Mouse (Mus musculus): ENCODE results near the gene Mink1.

Gene Mink1

GRCm38 (mm10) chr11:70594253-70594989 is 31.7 kb downstream of the Mink1 start:
- DNase-seq (ENCODE audit: low read depth, low spot score) = no peak

DNA sequence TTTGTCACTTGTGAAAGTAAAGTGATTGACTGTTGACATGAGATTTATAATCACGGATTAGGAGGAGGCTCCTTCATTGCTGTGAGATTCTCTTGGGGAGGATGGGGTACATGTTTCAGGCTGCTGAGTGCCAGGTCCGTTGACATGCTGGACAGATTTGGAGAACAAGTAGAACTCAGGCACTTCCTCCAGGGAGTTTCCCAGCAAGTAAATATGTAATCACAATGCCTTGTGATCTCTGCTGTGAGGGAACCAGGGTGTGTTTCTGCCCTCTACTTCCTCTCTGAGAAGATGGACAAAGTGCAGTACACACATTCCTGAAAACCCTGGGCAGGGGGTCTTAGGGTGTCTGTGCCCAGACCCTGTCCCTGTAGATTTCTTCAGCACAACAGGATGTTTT is 33.0 kb downstream of the Mink1 start:
- DNase-seq (ENCODE audit: low read depth, low spot score) = no peak

DNA sequence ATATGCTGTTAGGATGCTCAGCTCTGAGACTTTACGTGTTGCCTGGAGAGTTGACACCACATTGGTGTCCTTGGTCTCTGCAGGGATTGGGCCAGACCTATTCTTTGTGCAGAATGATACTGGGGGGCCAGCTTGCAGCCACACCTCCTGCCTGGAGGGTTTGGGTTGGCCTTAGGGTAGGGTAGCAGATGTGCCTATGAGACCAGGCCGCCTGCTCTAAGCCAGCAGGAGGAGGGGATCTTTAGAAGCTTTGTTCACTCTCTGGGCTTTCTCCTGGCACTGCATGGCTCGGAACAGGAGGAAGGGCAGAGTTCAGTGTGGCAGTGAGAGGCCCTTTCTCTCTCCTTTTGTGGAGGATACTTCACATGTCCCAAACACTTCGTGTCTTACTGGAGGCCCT is 33.4 kb downstream of the Mink1 start:
- no peak for DNase-seq (ENCODE audit: low read depth, low spot score)

DNA sequence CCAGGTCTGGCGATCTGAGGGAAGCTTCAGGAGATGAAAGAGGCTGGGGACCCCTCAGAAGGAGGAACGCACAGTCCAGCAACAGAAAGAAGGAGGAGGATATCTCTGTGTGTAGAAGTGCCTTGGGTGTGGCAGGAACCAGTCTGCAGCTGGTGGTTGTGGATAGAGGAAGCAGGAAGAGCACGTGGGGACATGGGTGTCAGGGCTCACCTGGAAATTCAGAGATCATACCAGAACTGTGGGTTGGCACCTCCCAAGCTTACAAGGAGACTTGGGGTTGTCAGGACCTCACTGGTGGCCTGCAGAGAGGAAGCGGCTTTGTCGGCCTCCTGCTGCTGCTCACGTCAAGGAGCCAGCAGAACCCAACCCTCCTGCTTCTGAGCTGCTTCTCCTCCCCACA is 34.6 kb downstream of the Mink1 start:
- no peak for DNase-seq (ENCODE audit: low read depth, low spot score)

DNA sequence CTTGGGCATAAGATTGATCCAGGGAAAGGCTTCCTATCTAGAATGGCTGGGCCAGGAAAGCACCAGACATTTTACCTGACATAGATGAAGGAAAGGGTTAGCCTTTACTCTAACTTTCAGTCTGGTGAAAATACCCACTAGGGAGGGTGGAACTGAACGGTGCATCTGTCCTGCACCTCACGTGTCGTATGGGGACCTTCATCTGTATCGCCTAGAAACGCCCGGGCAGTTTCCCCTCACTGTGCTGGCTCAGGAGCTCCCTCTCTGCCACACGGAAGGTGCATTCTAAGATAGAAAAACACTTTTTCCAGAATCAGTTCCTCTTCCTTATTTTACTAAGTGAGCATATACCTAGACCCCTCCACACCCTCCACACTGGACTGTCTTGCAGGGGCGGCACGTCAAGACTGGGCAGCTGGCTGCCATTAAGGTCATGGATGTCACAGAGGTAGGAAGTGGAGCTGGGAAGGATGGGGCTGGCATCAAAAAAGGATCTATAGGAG is 35.8 kb downstream of the Mink1 start:
- DNase-seq (ENCODE audit: low read depth, low spot score) = no peak

DNA sequence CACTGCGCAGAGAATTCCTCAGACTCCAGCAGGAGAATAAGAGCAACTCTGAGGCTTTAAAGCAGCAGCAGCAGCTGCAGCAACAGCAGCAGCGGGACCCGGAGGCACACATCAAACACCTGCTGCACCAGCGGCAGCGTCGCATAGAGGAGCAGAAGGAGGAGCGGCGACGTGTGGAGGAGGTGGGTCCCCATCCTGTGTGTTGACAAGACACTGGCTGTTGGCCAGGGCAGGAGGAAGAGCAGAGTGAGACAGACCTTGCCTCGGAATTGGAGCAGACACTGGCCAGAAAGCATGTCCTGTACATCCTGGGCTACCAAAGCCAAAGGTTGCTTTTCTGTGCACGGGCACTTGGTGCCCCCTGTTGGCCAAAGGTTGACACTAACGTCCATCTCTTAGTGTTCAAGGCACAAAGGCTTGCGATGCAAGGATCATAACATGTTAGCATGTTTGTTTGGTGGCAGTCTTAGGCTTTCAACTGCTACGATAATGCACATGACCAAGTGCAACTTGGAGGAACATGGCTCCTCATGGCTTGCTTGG is 42.4 kb downstream of the Mink1 start:
- peak; percentile 61 for DNase-seq (ENCODE audit: low read depth, low spot score)

- DNase-seq (ENCODE audit: low read depth, low spot score) = no peak
Measured at GRCm38 (mm10) chr11:70606717-70607116, 44.0 kb downstream of the Mink1 start.

DNA sequence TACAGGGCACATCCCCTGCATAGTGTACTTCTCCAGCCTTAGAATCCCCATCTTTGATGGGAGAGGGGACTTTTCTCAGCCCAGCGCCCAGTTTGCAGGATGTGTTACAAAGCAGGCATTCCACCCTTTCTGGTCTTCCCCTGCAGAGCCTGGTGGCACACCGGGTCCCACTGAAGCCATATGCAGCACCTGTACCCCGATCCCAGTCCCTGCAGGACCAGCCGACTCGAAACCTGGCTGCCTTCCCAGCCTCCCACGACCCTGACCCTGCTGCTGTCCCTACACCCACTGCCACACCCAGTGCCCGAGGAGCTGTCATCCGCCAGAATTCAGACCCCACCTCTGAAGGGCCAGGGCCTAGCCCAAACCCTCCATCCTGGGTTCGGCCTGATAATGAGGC is 44.9 kb downstream of the Mink1 start:
- no peak for DNase-seq (ENCODE audit: low read depth, low spot score)

DNA sequence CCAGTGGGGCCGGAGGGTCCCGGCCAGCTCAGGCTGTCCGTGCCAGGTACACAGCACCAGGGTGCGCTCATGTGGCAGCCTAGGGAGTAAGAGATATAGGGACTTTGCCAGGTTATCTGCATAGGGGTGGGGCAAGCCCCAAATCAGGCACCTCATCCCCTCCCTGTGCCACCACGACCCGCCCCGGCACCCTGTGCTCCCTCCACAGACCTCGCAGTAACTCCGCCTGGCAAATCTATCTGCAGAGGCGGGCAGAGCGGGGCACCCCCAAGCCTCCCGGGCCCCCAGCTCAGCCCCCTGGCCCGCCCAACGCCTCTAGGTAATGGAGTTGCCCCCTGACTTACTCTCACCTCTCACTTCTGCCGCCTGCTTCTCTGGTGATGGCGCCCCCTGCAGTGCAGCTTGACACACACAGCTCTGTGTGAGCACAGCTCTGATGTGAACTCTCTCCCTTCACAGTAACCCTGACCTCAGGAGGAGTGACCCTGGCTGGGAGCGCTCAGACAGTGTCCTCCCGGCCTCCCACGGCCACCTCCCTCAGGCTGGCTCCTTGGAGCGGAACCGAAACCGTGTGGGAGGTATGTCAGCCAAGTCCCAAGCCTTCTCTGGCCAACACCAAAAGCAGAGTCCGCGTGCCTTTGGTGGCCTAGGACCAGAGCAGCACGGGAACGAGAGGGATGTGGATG is 45.8 kb downstream of the Mink1 start:
- DNase-seq (ENCODE audit: low read depth, low spot score) = no peak

DNA sequence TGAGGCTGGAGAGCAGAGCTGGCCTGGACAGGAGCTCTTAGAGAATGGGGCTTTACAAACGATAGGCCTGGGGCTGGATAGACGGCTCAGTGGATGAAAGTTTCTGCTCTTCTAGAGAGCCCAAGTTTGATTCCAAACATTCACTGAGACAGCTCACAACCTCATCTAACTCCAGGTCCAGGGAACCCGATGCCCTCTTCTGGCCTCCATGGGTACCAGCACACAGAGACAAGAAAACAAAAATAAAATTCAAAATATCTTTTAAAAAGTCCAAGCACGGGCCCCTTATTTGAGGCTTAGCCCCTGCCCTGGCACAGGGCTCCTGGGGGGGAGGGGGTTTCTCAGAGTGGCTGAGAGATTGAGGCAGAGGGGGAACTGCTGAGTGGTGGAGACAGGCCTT is 48.1 kb downstream of the Mink1 start:
- no peak for DNase-seq (ENCODE audit: low read depth, low spot score)

DNA sequence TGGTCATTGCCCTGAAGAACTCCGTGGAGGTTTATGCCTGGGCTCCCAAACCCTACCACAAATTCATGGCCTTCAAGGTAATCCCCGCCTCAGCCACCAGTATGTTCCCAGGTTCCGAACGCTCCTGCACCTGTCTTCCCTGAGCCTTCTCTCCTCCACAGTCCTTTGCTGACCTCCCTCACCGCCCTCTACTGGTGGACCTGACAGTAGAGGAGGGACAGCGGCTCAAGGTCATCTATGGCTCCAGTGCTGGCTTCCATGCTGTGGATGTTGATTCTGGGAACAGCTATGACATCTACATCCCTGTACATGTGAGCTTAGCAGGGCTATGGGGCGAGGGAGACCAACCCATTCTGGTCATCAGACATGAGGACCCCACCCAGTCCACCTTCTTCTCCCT is 49.8 kb downstream of the Mink1 start:
- no peak for DNase-seq (ENCODE audit: low read depth, low spot score)

DNA sequence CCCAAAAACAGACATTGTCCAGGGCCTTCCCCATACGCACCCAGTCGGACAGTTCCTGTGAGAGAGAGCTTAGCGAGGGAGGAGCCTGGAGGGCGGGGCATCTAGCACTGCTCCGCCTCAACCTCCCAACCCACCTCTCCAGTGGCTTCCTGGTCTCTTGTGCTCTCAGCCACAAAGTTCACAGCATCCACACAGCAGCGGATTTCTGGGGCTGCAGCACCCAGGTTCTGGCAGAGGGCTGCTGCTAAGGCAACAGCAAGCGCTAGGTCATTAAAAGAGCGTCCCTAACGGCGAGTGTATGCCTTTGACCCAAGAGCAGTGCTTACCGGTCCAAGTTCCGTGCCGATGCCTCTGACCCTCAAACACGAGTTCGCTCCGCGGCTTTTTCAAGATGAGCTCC is 52.4 kb downstream of the Mink1 start:
- peak; percentile 30 for DNase-seq (ENCODE audit: low read depth, low spot score)

DNA sequence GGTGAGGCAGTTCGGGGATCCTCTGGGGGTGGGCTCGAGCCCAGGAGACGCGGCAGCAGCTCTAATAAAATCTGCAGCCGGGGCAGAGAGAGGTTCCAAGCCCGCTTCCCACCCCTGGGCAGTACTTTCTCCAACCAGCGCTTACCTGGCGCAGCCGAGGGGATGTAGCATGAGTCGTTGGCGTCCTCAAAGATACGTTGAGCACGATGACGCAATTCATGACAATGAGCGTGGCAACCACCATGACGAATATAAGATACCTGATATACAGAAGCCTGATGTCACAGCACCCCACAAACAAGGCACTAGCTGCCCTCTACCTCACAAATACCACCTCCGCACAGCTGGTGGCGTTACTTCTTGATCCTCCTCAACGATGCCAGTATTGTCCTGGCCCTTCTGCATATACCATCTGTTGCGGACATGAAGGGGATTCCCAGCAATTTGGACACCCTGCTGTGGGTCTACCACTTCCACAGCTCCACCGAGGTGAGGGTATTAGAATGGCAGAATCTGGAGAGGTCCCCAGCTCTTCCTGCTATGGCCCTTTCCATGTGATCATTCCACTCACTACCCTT is 52.9 kb downstream of the Mink1 start, which contains the start of gene 4930544D05Rik:
4930544D05Rik (plus strand) TSS at position 333 of the 578 bp plus-strand sequence.
- no peak for DNase-seq (ENCODE audit: low read depth, low spot score)

DNA sequence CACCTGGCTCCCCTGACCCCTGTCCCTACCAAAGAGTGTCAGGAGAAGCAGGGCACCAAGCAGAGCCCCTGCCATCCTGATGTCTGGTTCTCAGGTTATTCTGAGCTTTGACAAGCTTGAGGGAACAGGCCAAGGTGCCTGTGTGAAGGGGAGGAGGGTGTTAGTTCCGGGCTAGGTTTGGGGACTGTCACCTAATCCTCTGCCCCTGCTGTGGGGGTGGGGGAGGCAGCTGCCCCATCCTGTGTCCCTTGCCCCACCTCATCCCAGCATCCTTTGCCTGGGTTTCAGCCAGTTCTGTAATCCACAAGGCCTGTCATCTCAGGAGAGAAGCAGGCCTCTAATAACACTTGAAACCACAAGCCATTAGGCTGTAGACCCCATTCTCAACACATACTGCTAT is 56.4 kb downstream of the Mink1 start, which contains the start of gene Chrne:
Chrne (minus strand) TSS at position 116 of the 400 bp plus-strand sequence.
- no peak for DNase-seq (ENCODE audit: low read depth, low spot score)

- DNase-seq (ENCODE audit: low read depth, low spot score) = no peak
Measured at GRCm38 (mm10) chr11:70621972-70622814, 59.5 kb downstream of the Mink1 start.

DNA sequence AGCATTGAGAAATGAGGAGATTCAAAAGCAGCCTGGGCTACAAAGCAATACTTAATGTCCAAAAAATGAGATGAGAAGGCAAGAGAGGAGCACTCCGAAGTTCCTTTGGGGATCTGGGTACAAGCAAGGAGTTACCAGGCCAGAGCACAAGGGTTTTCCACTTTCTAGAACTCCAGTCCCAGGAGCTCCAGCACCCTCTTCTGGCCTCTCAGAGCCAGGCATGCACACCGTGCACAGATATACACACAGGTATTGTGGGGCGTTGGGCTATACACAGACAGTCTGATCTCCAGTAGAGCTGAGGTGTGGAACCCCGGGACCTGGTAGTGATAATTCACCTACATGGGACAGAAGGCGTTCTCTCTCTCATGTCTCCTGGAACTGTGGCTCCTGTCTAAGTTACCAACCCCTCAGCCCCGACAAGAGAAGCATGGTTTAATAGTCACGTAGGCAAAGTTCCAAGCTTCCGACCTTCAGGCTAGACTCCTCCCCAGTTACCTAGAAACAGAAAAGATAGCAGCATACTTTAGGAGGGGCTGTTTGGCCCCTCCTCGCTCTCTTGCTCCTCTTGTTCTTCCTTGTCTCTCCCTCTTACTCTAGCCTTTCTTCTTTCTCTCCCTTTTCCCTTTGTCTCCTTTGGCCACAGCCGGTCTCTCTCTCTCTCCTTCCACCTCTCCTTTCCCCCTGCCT is 60.5 kb downstream of the Mink1 start:
- no peak for DNase-seq (ENCODE audit: low read depth, low spot score)

GRCm38 (mm10) chr11:70625473-70625872 is 62.8 kb downstream of the Mink1 start:
- peak; percentile 30 for DNase-seq (ENCODE audit: low read depth, low spot score)

DNA sequence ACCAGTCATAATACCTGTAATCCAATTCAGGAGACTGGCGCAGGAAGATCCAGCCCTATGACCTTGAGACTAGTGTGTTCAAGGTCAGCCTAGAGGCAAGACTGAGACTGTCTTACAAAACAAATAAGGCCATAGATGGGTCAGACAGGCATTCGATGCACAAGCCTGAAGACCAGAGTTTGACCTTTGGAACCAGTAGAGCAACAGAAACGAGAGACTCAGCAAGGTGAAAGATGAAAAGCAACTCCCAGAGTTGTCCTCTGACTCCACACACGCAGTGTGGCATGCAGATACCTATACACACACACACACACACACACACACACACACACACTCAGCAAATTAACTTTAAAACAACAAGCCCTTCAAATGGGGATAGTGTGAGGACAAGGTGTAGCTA is 64.2 kb downstream of the Mink1 start:
- no peak for DNase-seq (ENCODE audit: low read depth, low spot score)

DNA sequence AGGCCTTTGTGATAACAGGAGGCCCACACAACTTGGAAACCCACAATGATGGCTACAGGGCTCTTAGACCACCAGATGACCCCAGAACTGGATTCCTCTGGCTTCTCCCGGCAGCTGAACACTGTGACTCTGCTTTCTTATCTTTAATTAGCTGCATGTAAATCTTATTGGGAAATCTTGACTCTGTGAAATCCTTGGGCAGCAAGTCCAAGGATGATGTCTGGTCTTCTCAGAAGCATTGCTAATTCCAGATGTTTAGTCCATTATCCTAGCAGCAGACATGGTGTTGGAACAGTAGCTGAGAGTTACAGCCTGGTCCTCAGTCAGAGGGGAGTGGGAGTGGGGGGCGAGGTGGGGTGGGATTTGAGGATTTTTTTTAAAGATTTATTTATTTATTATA is 65.8 kb downstream of the Mink1 start:
- DNase-seq (ENCODE audit: low read depth, low spot score) = no peak

DNA sequence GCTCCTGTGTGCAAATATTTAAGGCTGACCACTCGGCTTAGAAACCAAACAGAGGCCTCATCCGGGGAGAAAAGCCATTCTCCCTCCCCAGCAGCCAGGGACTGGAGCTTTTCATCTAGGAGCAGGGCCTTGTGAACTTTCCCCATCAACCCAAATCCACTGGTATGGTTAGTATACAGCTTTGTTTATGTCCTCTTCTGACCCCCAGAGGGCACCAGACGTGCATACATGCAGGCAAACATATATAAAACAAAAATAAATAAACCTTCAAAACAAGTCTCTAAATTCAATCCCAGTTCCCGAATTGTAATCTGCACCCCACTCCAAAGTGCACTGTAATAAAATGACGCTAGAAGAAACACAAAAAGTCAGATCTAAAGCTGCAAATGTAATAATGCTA is 66.9 kb downstream of the Mink1 start:
- DNase-seq (ENCODE audit: low read depth, low spot score) = no peak

DNA sequence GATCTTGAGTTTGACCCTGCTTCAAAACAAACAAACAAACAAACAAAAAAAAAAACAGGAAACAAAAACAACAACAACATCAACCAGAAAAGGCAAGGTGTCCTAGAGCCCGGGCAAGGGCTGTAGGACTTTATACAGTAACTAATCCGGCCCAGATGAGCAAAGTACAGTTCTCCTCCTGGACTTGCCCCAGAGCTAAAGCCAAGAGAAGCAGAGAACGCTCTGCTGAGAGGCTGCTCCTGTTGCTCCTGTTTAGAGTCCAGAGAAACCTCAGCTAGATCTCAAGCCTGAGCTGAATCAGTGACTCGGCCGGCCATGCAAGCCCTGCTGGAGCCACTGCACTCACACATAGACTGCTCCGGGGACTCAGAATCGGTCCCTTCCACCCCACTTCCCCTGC is 67.4 kb downstream of the Mink1 start:
- no peak for DNase-seq (ENCODE audit: low read depth, low spot score)

Measured in embryo, embryonic 11.5 days (tissue).